Mouse (Mus musculus) myocyte (in vitro differentiated cells): Measurements from ENCODE around the gene Mrpl2. TPM values are rescaled to one million over a fixed set of nuclear protein-coding genes. Genes with fewer than 3 reads are reported as not detected.
A peak's percentile ranks its signal among the peaks of the same experiment; 100 is the strongest.

Source experiments
- H3K27me3 ChIP-seq: one replicate; pipeline ENCODE4 v1.6.1; 2011; ENCODE audit not compliant: control insufficient read depth, insufficient read depth, insufficient read length
- H3K36me3 ChIP-seq: one replicate; pipeline ENCODE4 v1.6.1; 2011; ENCODE audit not compliant: control insufficient read depth, insufficient read depth
- H3K4me2 ChIP-seq: one replicate; pipeline ENCODE4 v1.6.1; 2011; ENCODE audit warnings: low read depth, control low read depth
- H3K4me3 ChIP-seq: one replicate; pipeline ENCODE4 v1.5.1; 2011; ENCODE audit warnings: mild to moderate bottlenecking, control low read depth, moderate library complexity
- H3K79me2 ChIP-seq: one replicate; pipeline ENCODE4 v1.6.1; 2011; ENCODE audit not compliant: control insufficient read depth, insufficient read depth
- H3ac ChIP-seq: one replicate; pipeline ENCODE4 v1.6.1; 2011; ENCODE audit not compliant: control insufficient read depth, insufficient read length
- CEBPB ChIP-seq: IDR thresholded peaks from 2 replicates; pipeline ENCODE4 v1.6.1; 2011; ENCODE audit warnings: mild to moderate bottlenecking, moderate library complexity; ENCODE audit not compliant: poor library complexity, insufficient read depth, severe bottlenecking
- E2F4 ChIP-seq: IDR thresholded peaks from one replicate; pipeline ENCODE4 v1.6.1; 2011; ENCODE audit warnings: mild to moderate bottlenecking, control low read depth, moderate library complexity; ENCODE audit not compliant: insufficient read depth
- MAX ChIP-seq: IDR thresholded peaks from one replicate; pipeline ENCODE4 v1.6.1; 2011; ENCODE audit warnings: low read depth, mild to moderate bottlenecking, control low read depth
- MYOD1 ChIP-seq, 3 experiments: IDR thresholded peaks; one replicate each; pipeline ENCODE4 v1.6.1; 2011; ENCODE audit warnings: control low read depth in 2 of 3, low read depth in 2 of 3, mild to moderate bottlenecking in 2 of 3, moderate library complexity in 1 of 3; ENCODE audit not compliant: insufficient read length in 2 of 3, control insufficient read depth in 1 of 3
- MYOG ChIP-seq, 3 experiments: IDR thresholded peaks; one replicate each; pipeline ENCODE4 v1.6.1; 2011; ENCODE audit warnings: control low read depth in 2 of 3, low read depth in 2 of 3, mild to moderate bottlenecking in 2 of 3; ENCODE audit not compliant: insufficient read length in 2 of 3, control insufficient read depth in 1 of 3, insufficient read depth in 1 of 3
- POLR2A ChIP-seq: IDR thresholded peaks from one replicate; pipeline ENCODE4 v1.6.1; 2011; ENCODE audit warnings: low read depth, mild to moderate bottlenecking, control low read depth, moderate library complexity; ENCODE audit not compliant: insufficient read length
- POLR2AphosphoS2 ChIP-seq: IDR thresholded peaks from one replicate; pipeline ENCODE4 v1.6.1; 2011; ENCODE audit warnings: low read depth, control low read depth; ENCODE audit not compliant: insufficient read length
- REST ChIP-seq: IDR thresholded peaks from one replicate; pipeline ENCODE4 v1.6.1; 2011; ENCODE audit warnings: mild to moderate bottlenecking, control low read depth, moderate library complexity; ENCODE audit not compliant: insufficient read depth, insufficient read length
- SRF ChIP-seq: IDR thresholded peaks from one replicate; pipeline ENCODE4 v1.6.1; 2011; ENCODE audit warnings: low read depth; ENCODE audit not compliant: control insufficient read depth, insufficient read length
- TCF12 ChIP-seq: IDR thresholded peaks from one replicate; pipeline ENCODE4 v1.6.1; 2011; ENCODE audit warnings: mild to moderate bottlenecking, control low read depth; ENCODE audit not compliant: poor library complexity, insufficient read depth, severe bottlenecking
- TCF3 ChIP-seq: IDR thresholded peaks from one replicate; pipeline ENCODE4 v1.6.1; 2011; ENCODE audit warnings: low read depth, control low read depth; ENCODE audit not compliant: insufficient read length
- USF1 ChIP-seq: IDR thresholded peaks from one replicate; pipeline ENCODE4 v1.6.1; 2011; ENCODE audit warnings: low read depth, mild to moderate bottlenecking, control low read depth, moderate library complexity
- polyA plus RNA-seq: library from polyadenylated mRNA; unstranded; fragments of >200 nt; fragmentation: generic; extraction: Trizol; gene quantifications from one replicate; pipeline ENCODE4 v1.2.1, GENCODE M21; 2012; ENCODE audit warnings: missing spikeins

Gene Mrpl2
- polyA plus RNA-seq, 1 experiment, result 248 TPM

DNA sequence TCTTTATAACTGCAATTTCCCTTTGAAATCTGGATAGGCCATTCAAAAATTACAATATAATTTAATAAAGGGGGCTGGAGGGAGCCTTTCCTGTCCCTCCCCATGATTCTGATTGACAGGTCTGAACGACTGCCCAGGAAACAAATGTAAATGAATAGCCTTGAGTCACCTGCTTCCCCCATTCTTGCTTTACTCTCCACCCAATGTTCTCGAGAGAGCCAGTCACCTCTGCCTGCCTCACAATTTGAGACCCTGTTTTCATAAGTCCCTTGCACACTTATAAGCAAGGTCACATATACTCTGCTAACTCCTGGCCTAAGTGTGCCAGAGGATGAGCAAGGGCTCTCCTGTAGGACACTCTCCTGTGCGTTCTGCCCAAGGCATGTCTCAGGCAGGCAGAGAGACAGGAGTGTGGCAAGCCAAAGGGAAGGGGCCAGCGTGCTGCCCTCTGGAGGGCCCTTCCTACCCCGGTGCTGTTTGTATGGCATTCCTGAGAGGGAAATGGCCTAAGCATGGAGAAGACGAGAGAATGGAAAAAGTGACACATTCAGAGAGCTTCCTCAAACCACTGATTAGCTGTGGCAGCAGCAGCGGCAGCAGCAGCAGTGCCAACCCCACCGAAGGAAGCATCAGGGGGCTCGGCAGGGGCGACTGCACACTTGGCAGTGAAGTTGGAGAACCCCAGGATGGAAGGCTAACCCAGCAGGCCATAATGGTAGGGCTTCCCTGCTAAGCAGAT, 22.0 kb upstream of the Mrpl2 start:
- Histone ChIP-seq H3ac (no peak overlapping the region), H3K27me3 (no peaks in the 10 kb centered on the region), H3K4me3 (no peak overlapping the region), H3K36me3 (no peaks in the 10 kb centered on the region), H3K4me2 (no peak overlapping the region), H3K79me2 (peaks cover 10% of the 10 kb centered on the region)
- no peak for TF ChIP-seq MAX
- no peak for TF ChIP-seq POLR2A
- TF ChIP-seq SRF, result no peak
- TF ChIP-seq CEBPB, result no peak
- no peak for TF ChIP-seq TCF12
- no peak for TF ChIP-seq MYOG (IDR thresholded peaks at IDR 0.05; ENCODE audit: control insufficient read depth in 1 of 3, insufficient read depth in 1 of 3, insufficient read length in 2 of 3, low read depth in 2 of 3)
- TF ChIP-seq TCF3, result no peak
- no peak for TF ChIP-seq E2F4
- no peak for TF ChIP-seq USF1
- TF ChIP-seq POLR2AphosphoS2, result no peak
- TF ChIP-seq REST, result no peak
- TF ChIP-seq MYOD1 (IDR thresholded peaks at IDR 0.05; ENCODE audit: control insufficient read depth in 1 of 3, insufficient read length in 2 of 3, low read depth in 2 of 3), result no peak

DNA sequence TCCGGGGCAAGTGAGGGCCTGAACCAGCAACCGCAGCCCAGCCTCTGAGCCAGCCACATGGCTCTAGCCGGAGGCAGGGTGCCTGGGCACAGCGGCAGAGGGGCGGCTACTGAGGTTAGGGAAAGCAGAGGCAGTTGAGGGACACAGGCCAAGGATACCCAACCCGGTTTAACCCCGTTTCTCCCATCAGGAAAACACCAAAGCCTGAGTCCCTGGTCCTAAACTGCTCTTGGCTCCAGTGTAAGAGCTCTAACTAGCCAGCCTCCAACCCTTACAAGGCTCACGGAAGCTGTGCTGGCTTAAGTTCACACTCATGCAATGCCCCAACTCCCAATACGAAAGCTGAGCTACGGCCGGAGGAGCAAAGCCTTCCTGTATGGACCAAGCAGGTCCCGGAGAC, 21.4 kb upstream of the Mrpl2 start:
- Histone ChIP-seq H3K36me3 (no peaks in the 10 kb centered on the region), H3ac (no peak overlapping the region), H3K27me3 (no peaks in the 10 kb centered on the region), H3K4me3 (no peak overlapping the region), H3K79me2 (peaks cover 10% of the 10 kb centered on the region), H3K4me2 (no peak overlapping the region)
- TF ChIP-seq CEBPB, result no peak
- TF ChIP-seq TCF3, result no peak
- TF ChIP-seq MYOG (IDR thresholded peaks at IDR 0.05; ENCODE audit: control insufficient read depth in 1 of 3, insufficient read depth in 1 of 3, insufficient read length in 2 of 3, low read depth in 2 of 3), result no peak
- no peak for TF ChIP-seq E2F4
- TF ChIP-seq MAX, result no peak
- no peak for TF ChIP-seq MYOD1 (IDR thresholded peaks at IDR 0.05; ENCODE audit: control insufficient read depth in 1 of 3, insufficient read length in 2 of 3, low read depth in 2 of 3)
- no peak for TF ChIP-seq USF1
- TF ChIP-seq TCF12, result no peak
- no peak for TF ChIP-seq POLR2A

GRCm38 (mm10) chr17:46627409-46627808, 18.6 kb upstream of the Mrpl2 start:
- no peak for TF ChIP-seq POLR2AphosphoS2
- TF ChIP-seq REST, result no peak
- TF ChIP-seq SRF, result no peak
- TF ChIP-seq MAX, result no peak
- no peak for TF ChIP-seq MYOD1 (IDR thresholded peaks at IDR 0.05; ENCODE audit: control insufficient read depth in 1 of 3, insufficient read length in 2 of 3, low read depth in 2 of 3)
- no peak for TF ChIP-seq POLR2A
- TF ChIP-seq TCF12, result no peak
- TF ChIP-seq MYOG (IDR thresholded peaks at IDR 0.05; ENCODE audit: control insufficient read depth in 1 of 3, insufficient read depth in 1 of 3, insufficient read length in 2 of 3, low read depth in 2 of 3), result no peak
- TF ChIP-seq E2F4, result no peak
- TF ChIP-seq USF1, result no peak
- no peak for TF ChIP-seq CEBPB
- TF ChIP-seq TCF3, result no peak
- Histone ChIP-seq H3K27me3 (no peaks in the 10 kb centered on the region), H3K36me3 (no peaks in the 10 kb centered on the region), H3K4me2 (peak overlapping the region; percentile 78), H3ac (no peak overlapping the region), H3K79me2 (peaks cover 5% of the 10 kb centered on the region), H3K4me3 (peak overlapping the region; percentile 47)

GRCm38 (mm10) chr17:46628471-46628790, 17.6 kb upstream of the Mrpl2 start:
- peaks cover 5% of the 10 kb centered on the region for H3K79me2 ChIP-seq
- H3K4me2 ChIP-seq, result peak overlapping the region; percentile 78
- TF ChIP-seq E2F4 (no peak), SRF (peak; percentile 21), TCF3 (no peak)
- H3K4me3 ChIP-seq, result peak overlapping the region; percentile 47
- no peaks in the 10 kb centered on the region for H3K36me3 ChIP-seq
- peak overlapping the region; percentile 75 for H3ac ChIP-seq
- no peaks in the 10 kb centered on the region for H3K27me3 ChIP-seq

- H3K27me3 ChIP-seq, result no peaks in the 10 kb centered on the region
- H3K4me3 ChIP-seq, result peak within 1 kb of the TSS; percentile 47
- H3K4me2 ChIP-seq, result peak within 1 kb of the TSS; percentile 78
- H3K36me3 ChIP-seq, result no peaks in the 10 kb centered on the region
- H3K79me2 ChIP-seq, result peaks cover 5% of the 10 kb centered on the region
- H3ac ChIP-seq, result peak within 1 kb of the TSS; percentile 75
- TF ChIP-seq POLR2A (peak; percentile 59), MYOD1 (IDR thresholded peaks at IDR 0.05; ENCODE audit: control insufficient read depth in 1 of 3, insufficient read length in 2 of 3, low read depth in 2 of 3) (peak in 1 of 3 experiments; percentile 23), TCF12 (no peak)
Observed at GRCm38 (mm10) chr17:46628791-46629684, 17.0 kb upstream of the Mrpl2 start, which contains the start of gene Ptk7. TSS of gene Ptk7 (minus strand) at chr17:46629504.
